Mouse (Mus musculus): ENCODE measurements at regions not wholly inside any gene's neighbourhood (a gene's known extent, or its start where the extent isn't known, plus 50 kb on each side); places are given as distances from the start of the nearest gene placed in this dataset.

DNA sequence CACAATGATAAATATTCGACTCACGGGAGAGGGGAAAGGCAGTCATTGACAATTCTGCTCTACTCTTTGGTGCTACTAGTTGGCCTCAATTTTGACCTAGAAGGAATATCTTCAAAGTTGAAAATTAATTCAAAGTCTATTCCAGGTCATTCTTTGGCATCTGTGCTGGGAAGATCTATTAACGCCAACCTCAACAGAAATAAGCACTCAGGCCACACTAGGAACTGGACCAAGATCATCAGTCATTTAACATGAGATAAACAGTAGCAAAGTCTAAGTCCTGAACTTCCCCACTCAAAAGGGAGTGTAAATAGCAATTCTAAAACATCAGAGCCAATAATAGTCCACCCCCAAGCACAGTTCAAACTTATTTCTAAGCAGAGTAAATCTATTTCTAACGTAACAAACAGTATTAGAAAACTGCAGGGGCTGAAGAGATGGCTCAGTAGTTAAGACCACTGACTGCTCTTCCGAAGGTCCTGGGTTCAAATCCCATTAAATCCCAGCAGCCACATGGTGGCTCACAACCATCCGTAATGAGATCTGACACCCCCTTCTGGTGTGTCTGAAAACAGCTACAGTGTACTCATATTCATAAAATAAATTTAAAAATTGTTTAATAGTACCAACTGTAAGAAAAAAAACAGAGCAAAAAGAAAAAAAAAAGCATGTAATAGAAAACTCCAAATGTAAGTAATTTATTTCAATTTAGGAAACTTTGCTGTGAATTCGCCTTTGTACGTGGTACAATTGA, 75.1 kb upstream of the Atp2b1 start:
- no peak for DNase-seq (ENCODE audit: low spot score in 2 of 2)

DNA sequence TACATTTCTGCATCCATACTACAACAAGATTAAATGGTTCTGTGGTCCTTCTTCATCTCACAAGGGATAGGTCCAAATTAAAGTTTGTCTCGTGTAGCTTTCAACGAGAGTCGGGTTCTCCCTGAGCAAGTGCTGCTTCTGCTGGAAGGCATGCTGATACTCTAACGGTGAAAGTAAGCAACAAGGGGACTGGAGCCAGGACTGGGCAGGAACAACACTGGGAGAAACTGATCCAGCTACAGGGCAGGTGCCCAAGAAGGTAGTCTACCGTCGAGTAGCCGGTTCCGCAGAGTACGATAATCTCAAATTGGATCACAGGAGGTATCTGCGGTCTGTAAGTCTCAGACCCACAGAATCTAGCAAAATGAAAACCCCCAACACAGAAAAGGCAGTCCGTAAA, 74.2 kb upstream of the Atp2b1 start:
- no peak for DNase-seq (ENCODE audit: low spot score in 2 of 2)

DNA sequence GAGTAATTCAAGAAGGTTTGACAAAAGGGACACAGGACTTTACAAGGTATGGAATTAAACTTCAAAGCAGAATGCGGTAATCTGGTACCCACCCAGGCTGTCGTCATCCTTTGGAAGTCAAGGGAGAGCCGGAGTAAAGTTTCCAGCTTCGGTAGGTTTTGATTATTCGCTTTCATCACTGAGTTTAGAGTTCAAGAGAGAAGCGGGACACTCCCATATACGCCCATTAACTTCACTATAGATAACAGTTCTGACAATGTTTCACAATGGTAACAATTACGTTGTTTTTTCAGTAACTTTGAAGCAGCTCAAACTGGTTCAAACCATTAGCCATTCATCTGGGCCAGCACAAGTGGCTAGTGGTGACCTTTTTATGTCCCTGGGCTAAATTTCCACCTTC, 73.8 kb upstream of the Atp2b1 start:
- no peak for DNase-seq (ENCODE audit: low spot score in 2 of 2)

DNA sequence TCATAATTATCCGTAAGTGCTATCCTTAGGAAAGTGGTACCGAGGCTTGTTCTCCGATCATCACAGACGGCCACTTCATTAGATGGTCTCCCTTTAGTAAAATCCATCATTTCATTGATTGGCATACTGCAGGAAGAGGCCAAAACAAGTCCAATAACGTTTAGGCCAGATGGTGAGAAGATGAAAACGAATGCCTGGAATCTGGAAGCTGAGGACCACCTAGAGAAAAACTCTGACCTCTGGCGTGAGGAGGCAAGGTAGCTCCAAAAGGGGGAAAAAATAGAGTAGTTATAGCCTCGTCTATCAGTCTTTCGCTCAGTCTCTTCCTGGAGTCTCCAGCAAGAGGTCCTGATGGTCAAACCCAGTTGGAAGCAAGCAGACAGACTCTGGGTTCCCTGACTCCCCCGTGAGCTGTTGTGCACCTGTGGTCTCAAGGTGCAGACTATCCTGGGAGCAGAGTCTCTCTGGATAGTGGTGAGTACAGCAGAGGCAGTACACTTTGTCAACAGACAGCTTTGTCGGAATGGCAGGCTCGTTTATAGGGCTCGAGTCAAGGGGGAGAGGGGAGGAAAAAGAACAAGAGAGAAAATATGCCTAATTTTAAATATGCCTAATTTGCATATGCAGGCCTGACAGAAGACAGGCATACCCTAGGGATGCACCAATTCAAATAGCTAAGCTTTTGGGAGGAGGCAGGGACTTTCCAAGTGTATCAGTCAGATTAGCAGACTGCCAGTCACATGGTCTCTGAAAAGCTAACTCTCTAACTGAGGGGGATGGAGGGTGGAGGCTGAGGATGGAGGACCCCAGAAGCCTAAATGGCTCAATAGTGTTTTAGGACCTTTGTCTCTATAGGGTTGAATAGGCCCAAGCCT, 73.0 kb upstream of the Atp2b1 start:
- no peak for DNase-seq (ENCODE audit: low spot score in 2 of 2)

- DNase-seq (ENCODE audit: low spot score in 2 of 2): no peak
Observed at GRCm38 (mm10) chr10:98841860-98842259, 72.3 kb upstream of the Atp2b1 start.

DNA sequence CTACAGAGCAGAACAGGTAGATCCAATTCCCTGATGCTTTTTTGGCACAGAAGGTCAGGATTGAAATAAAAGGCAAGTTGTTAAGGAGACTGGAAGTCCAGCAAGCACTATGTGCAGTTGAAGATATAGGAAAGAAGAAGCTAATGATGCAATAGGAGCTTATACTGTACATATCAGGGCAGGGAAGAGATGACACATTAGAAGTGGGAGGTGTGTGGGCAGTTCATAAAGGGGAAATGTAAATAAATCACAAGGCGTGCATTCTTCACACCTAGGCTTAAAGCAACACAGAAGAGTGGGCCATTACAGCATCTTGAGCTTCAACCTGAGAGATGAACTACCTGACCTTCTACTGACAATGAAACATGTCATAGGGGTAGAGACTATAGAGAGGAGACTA, 71.5 kb upstream of the Atp2b1 start:
- no peak for DNase-seq (ENCODE audit: low spot score in 2 of 2)

GRCm38 (mm10) chr10:98849851-98850250, 64.4 kb upstream of the Atp2b1 start:
- DNase-seq (ENCODE audit: low spot score in 2 of 2): no peak

- peak in 1 of 2 experiments; percentile 52 for DNase-seq (ENCODE audit: low spot score in 2 of 2)
Observed at GRCm38 (mm10) chr10:98857395-98857794, 56.8 kb upstream of the Atp2b1 start.

DNA sequence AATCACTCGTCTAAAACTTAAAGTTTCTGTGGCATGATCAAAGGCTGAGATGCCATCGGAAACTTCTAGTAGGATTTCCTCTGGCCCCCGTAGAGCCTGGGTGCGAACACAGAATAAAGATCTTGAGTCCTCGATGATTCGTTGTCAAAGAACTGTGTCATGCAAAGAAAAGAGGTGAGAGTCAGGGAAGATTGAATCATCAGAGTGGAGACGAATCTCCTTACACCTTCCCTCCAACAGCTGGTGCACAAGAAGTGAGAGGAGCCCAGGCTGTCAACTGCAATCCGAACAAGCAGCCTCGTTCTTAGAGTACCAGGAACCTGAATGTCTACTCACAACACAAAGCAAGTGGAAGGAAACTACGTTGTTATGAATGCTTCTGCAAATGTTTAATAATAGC, 52.7 kb upstream of the Atp2b1 start:
- no peak for DNase-seq (ENCODE audit: low spot score in 2 of 2)

DNA sequence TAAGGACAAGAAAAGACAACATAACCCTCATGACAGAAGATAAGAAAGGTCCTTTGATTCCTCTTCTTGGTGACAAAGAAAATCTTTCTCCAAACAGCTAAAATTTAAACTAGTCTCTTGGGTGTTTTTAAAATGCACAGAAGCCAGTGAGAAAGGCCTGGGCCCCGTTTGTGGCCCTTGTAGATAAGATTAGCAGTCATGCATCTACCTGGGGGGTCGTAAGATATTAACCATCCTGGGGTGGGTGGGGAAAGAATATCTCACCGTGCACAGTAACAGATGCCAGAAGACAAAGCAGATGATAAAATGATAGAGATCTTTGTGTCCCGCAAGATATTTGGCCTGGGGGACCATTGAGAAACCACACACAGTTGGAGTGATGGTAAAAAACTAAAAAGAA, 51.5 kb upstream of the Atp2b1 start:
- no peak for DNase-seq (ENCODE audit: low spot score in 2 of 2)

DNA sequence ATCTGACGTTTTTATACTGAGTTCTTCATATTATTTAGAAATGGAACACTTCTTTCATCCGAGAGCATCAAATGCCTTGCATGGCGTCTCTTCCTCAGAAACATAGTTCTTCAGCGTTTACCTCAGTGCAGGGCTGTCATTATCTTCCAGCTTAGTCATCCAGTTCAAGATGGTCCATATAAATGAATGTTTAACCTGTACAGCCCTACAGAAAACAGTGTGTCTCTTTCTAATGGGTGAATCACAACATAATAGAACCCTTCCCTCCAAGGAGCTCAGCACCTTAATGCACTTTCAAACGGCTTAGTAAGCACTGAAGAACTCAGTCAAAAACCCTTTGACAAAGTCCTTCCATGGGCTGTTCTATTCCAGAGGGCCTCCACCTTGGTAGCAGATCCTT, 49.8 kb upstream of the Atp2b1 start:
- no peak for DNase-seq (ENCODE audit: low spot score in 2 of 2)

All from urinary bladder, postnatal 36 days (tissue).